Mouse (Mus musculus) neural tube, embryonic 13.5 days (tissue): Measurements from ENCODE around the gene Pxk. TPM values are rescaled to one million over a fixed set of nuclear protein-coding genes. Genes with fewer than 3 reads are reported as not detected.

ENCODE experiments used
- ATAC-seq: fragments of 200-750 bp; cut with Nextera tagmentation; 2 replicates; pipeline ENCODE4 v1.8.0; 2017; ENCODE audit warnings: low read depth, mild to moderate bottlenecking, moderate TSS enrichment, moderate library complexity
- H3K27ac ChIP-seq: fragments of 300-500 bp; sonication (generic); replicated peaks from 2 replicates; pipeline ENCODE4 v1.5.1; 2015; ENCODE audit warnings: moderate library complexity, mild to moderate bottlenecking, inconsistent platforms
- H3K27me3 ChIP-seq: fragments of 300-500 bp; sonication (generic); 2 replicates; pipeline ENCODE4 v1.6.1; 2015; ENCODE audit warnings: mild to moderate bottlenecking, inconsistent platforms
- H3K36me3 ChIP-seq: fragments of 300-500 bp; sonication (generic); 2 replicates; pipeline ENCODE4 v1.6.1; 2015; ENCODE audit warnings: mild to moderate bottlenecking, inconsistent platforms
- H3K4me1 ChIP-seq: fragments of 300-500 bp; sonication (generic); replicated peaks from 2 replicates; pipeline ENCODE4 v1.6.1; 2015; ENCODE audit warnings: inconsistent platforms
- H3K4me2 ChIP-seq: fragments of 300-500 bp; sonication (generic); 2 replicates; pipeline ENCODE4 v1.6.1; 2015; ENCODE audit warnings: inconsistent platforms, mild to moderate bottlenecking, moderate library complexity
- H3K4me3 ChIP-seq: fragments of 300-500 bp; sonication (generic); 2 replicates; pipeline ENCODE4 v1.5.1; 2015; ENCODE audit warnings: mild to moderate bottlenecking, inconsistent platforms
- H3K9ac ChIP-seq: fragments of 300-500 bp; sonication (generic); 2 replicates; pipeline ENCODE4 v1.6.1; 2015; ENCODE audit warnings: moderate library complexity, mild to moderate bottlenecking, inconsistent platforms
- H3K9me3 ChIP-seq: fragments of 300-500 bp; sonication (generic); 2 replicates; pipeline ENCODE4 v1.6.1; 2016; ENCODE audit warnings: inconsistent platforms
- WGBS: fragments of 180-500 bp; shearing (Covaris S2); methylation state at CpG from one replicate; pipeline ENCODE4 v1.1.7; 2015; 5-methylcytosine and 5-hydroxymethylcytosine counted together
- polyA plus RNA-seq: library from polyadenylated mRNA; unstranded; fragments of >200 nt; fragmentation: Nextera tagmentation; extraction: Ambion mirVana; gene quantifications from 2 replicates; pipeline ENCODE4 v1.2.1, GENCODE M21; 2015

Pxk gene
- polyA plus RNA-seq, 1 experiment from 2014 or later = 67.8 TPM

GRCm38 (mm10) chr14:8190556-8190955 is 92.5 kb downstream of the Pxk start:
- H3K36me3 ChIP-seq = no peaks in the 10 kb centered on the region
- H3K9ac ChIP-seq = no peak overlapping the region
- no peak for ATAC-seq
- H3K4me2 ChIP-seq = no peak overlapping the region
- WGBS = 96% methylated on average over 3 of the region's 3 CpGs
- no peak overlapping the region for H3K27ac ChIP-seq
- H3K27me3 ChIP-seq = no peaks in the 10 kb centered on the region
- H3K9me3 ChIP-seq = no peaks in the 10 kb centered on the region
- H3K4me3 ChIP-seq = no peak overlapping the region
- no peaks in the 10 kb centered on the region; the same call in 1 of the 2 replicates for H3K4me1 ChIP-seq

GRCm38 (mm10) chr14:8191331-8191965 is 93.4 kb downstream of the Pxk start:
- H3K27ac ChIP-seq = no peak overlapping the region
- H3K4me2 ChIP-seq = no peak overlapping the region
- H3K4me3 ChIP-seq = no peak overlapping the region
- no peaks in the 10 kb centered on the region for H3K27me3 ChIP-seq
- no peaks in the 10 kb centered on the region for H3K36me3 ChIP-seq
- H3K4me1 ChIP-seq = no peaks in the 10 kb centered on the region; the same call in 1 of the 2 replicates
- no peak for ATAC-seq
- H3K9me3 ChIP-seq = no peaks in the 10 kb centered on the region
- WGBS = 73% methylated on average over 12 of the region's 12 CpGs
- H3K9ac ChIP-seq = no peak overlapping the region

- no peak overlapping the region for H3K9ac ChIP-seq
- H3K9me3 ChIP-seq = no peaks in the 10 kb centered on the region
- no peak overlapping the region for H3K4me2 ChIP-seq
- no peak overlapping the region for H3K4me3 ChIP-seq
- no peak for ATAC-seq
- H3K36me3 ChIP-seq = no peaks in the 10 kb centered on the region
- H3K27me3 ChIP-seq = no peaks in the 10 kb centered on the region
- no peaks in the 10 kb centered on the region; the same call in 1 of the 2 replicates for H3K4me1 ChIP-seq
- 81% methylated on average over 6 of the region's 6 CpGs for WGBS
- no peak overlapping the region for H3K27ac ChIP-seq
Observed at GRCm38 (mm10) chr14:8192727-8193126, 94.7 kb downstream of the Pxk start.

- Histone ChIP-seq H3K4me2 (no peak overlapping the region), H3K36me3 (no peaks in the 10 kb centered on the region), H3K9me3 (no peaks in the 10 kb centered on the region), H3K4me3 (no peak overlapping the region), H3K4me1 (no peaks in the 10 kb centered on the region), H3K27me3 (no peaks in the 10 kb centered on the region), H3K27ac (no peak overlapping the region), H3K9ac (no peak overlapping the region)
- no peak for ATAC-seq
- 84% methylated on average over 5 of the region's 5 CpGs for WGBS
Observed at GRCm38 (mm10) chr14:8200769-8201168, 102.8 kb downstream of the Pxk start.

- no peak overlapping the region for H3K9ac ChIP-seq
- H3K27me3 ChIP-seq = no peaks in the 10 kb centered on the region
- H3K4me3 ChIP-seq = no peak overlapping the region
- no peaks in the 10 kb centered on the region for H3K9me3 ChIP-seq
- no peaks in the 10 kb centered on the region for H3K36me3 ChIP-seq
- H3K4me2 ChIP-seq = no peak overlapping the region
- no peaks in the 10 kb centered on the region for H3K4me1 ChIP-seq
- no peak for ATAC-seq
- H3K27ac ChIP-seq = no peak overlapping the region
- WGBS = 78% methylated on average over 3 of the region's 3 CpGs
Observed at GRCm38 (mm10) chr14:8201715-8202114, 103.7 kb downstream of the Pxk start.

GRCm38 (mm10) chr14:8206179-8206910 is 108.3 kb downstream of the Pxk start:
- Histone ChIP-seq H3K4me3 (no peak overlapping the region), H3K9me3 (no peaks in the 10 kb centered on the region), H3K27me3 (no peaks in the 10 kb centered on the region), H3K9ac (no peak overlapping the region), H3K4me1 (peaks cover 4% of the 10 kb centered on the region), H3K27ac (0 out of 2 replicates have a peak overlapping the region, but pooled peaks have one; percentile 5), H3K4me2 (no peak overlapping the region), H3K36me3 (no peaks in the 10 kb centered on the region)
- 56% methylated on average over 9 of the region's 9 CpGs for WGBS
- no peak for ATAC-seq

- 22% methylated on average over 5 of the region's 5 CpGs for WGBS
- Histone ChIP-seq H3K4me1 (peaks cover 4% of the 10 kb centered on the region), H3K9ac (no peak overlapping the region), H3K36me3 (no peaks in the 10 kb centered on the region), H3K27ac (peak overlapping the region; percentile 34; the same call in 1 of the 2 replicates), H3K4me3 (no peak overlapping the region), H3K27me3 (no peaks in the 10 kb centered on the region), H3K4me2 (no peak overlapping the region), H3K9me3 (no peaks in the 10 kb centered on the region)
- ATAC-seq = peak; percentile 77
Observed at GRCm38 (mm10) chr14:8207105-8207504, 109.1 kb downstream of the Pxk start.

GRCm38 (mm10) chr14:8207543-8207942 is 109.5 kb downstream of the Pxk start:
- Histone ChIP-seq H3K4me1 (peaks cover 4% of the 10 kb centered on the region), H3K9me3 (no peaks in the 10 kb centered on the region), H3K9ac (no peak overlapping the region), H3K27me3 (no peaks in the 10 kb centered on the region), H3K27ac (peak overlapping the region; percentile 34; the same call in 1 of the 2 replicates), H3K4me3 (no peak overlapping the region), H3K4me2 (no peak overlapping the region), H3K36me3 (no peaks in the 10 kb centered on the region)
- ATAC-seq = no peak
- 61% methylated on average over 5 of the region's 5 CpGs for WGBS

- Histone ChIP-seq H3K4me3 (no peak overlapping the region), H3K9me3 (no peaks in the 10 kb centered on the region), H3K9ac (no peak overlapping the region), H3K27me3 (no peaks in the 10 kb centered on the region), H3K27ac (no peak overlapping the region), H3K4me2 (no peak overlapping the region), H3K4me1 (peaks cover 4% of the 10 kb centered on the region), H3K36me3 (no peaks in the 10 kb centered on the region)
- 78% methylated on average over 3 of the region's 3 CpGs for WGBS
- ATAC-seq = no peak
Observed at GRCm38 (mm10) chr14:8208876-8209275, 110.9 kb downstream of the Pxk start.

- Histone ChIP-seq H3K9ac (no peak overlapping the region), H3K4me3 (no peak overlapping the region), H3K27ac (no peak overlapping the region), H3K4me2 (no peak overlapping the region), H3K36me3 (no peaks in the 10 kb centered on the region), H3K4me1 (peaks cover 9% of the 10 kb centered on the region), H3K27me3 (no peaks in the 10 kb centered on the region), H3K9me3 (no peaks in the 10 kb centered on the region)
- 81% methylated on average over 2 of the region's 2 CpGs for WGBS
- no peak for ATAC-seq
Observed at GRCm38 (mm10) chr14:8209896-8210295, 111.9 kb downstream of the Pxk start.

GRCm38 (mm10) chr14:8212996-8213395 is 115.0 kb downstream of the Pxk start:
- Histone ChIP-seq H3K27ac (no peak overlapping the region), H3K36me3 (no peaks in the 10 kb centered on the region), H3K27me3 (peaks cover 22% of the 10 kb centered on the region), H3K9ac (no peak overlapping the region), H3K4me3 (no peak overlapping the region), H3K4me2 (no peak overlapping the region), H3K9me3 (no peaks in the 10 kb centered on the region), H3K4me1 (peaks cover 23% of the 10 kb centered on the region)
- WGBS = 78% methylated on average over 2 of the region's 2 CpGs
- ATAC-seq = no peak

- Histone ChIP-seq H3K9ac (peak within 1 kb of the TSS; percentile 89), H3K4me3 (peak within 1 kb of the TSS; percentile 63), H3K4me1 (peaks cover 31% of the 10 kb centered on the region), H3K36me3 (no peaks in the 10 kb centered on the region), H3K27me3 (peaks cover 22% of the 10 kb centered on the region), H3K9me3 (no peaks in the 10 kb centered on the region), H3K4me2 (peak within 1 kb of the TSS; percentile 82), H3K27ac (peak within 1 kb of the TSS; percentile 94)
- WGBS = under 1% methylated on average over 44 of the region's 49 CpGs
- ATAC-seq = peak; percentile 97
Observed at GRCm38 (mm10) chr14:8213803-8214224, 115.8 kb downstream of the Pxk start, which contains the start of gene Kctd6. Kctd6 (plus strand) TSS chr14:8214140.
